Mouse (Mus musculus) heart, adult 11 months (tissue): ENCODE measurements around the gene Tctex1d4.

Experiments used
- DNase-seq: peaks from one replicate; pipeline ENCODE4 v3.0.0; 2022

Tctex1d4 gene

GRCm38 (mm10) chr4:117120445-117121414, 5.9 kb upstream of the Tctex1d4 start:
- DNase-seq, result peak; percentile 100

DNA sequence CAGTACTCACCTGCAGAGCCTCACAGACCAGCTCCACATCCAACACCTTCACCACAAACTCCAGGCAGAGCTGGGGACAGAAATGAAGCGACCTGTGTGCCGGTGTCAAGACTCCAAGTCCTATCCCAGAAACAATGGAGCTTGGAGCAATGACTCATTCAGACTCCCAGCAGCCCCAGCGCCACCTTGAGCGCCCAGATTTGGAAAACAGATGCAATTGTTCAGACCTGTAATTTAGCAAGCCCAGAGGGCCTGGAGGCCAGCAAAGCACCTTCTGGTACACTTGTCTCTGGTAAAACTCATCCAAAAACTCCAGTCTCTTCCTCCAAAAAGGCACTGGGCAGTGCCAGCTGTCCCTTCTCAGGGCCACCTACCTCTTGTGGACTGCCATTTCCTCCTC, 4.4 kb upstream of the Tctex1d4 start:
- DNase-seq, result peak; percentile 95

DNA sequence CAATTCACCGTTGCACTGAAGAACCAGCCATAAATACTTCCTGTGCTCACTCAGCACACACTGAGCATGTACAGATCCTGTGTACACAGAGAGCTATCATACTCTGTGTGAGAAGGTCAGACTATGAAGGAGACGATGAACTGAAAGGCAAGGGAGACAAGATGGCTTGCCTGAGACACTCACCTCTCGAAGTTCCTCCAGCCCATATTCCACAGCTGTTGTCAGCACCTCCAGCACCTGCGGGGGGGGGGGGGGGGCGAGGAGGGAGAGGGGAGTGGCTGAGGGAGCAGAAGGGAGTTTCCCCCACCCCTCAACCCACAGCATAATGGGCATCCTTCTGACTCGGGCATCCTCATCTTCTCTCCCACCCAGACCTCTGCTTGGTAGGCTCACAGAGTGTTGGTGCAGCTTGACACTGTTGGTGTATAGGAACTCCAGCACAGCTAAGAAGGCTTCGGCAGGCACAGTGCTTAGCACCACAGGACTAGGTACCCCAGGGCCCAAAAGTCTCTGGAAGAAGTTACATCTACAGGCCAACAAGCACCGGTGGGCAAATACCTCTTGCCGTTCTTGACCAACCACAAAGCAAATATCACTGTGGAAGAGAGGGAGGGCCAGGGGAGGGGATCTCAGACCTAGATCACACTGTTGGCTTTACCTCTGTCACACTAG, 2.9 kb upstream of the Tctex1d4 start:
- DNase-seq, result peak; percentile 91

GRCm38 (mm10) chr4:117124218-117124517, 2.4 kb upstream of the Tctex1d4 start:
- DNase-seq, result peak; percentile 91

GRCm38 (mm10) chr4:117124518-117125347, 1.9 kb upstream of the Tctex1d4 start:
- DNase-seq, result peak; percentile 98

DNA sequence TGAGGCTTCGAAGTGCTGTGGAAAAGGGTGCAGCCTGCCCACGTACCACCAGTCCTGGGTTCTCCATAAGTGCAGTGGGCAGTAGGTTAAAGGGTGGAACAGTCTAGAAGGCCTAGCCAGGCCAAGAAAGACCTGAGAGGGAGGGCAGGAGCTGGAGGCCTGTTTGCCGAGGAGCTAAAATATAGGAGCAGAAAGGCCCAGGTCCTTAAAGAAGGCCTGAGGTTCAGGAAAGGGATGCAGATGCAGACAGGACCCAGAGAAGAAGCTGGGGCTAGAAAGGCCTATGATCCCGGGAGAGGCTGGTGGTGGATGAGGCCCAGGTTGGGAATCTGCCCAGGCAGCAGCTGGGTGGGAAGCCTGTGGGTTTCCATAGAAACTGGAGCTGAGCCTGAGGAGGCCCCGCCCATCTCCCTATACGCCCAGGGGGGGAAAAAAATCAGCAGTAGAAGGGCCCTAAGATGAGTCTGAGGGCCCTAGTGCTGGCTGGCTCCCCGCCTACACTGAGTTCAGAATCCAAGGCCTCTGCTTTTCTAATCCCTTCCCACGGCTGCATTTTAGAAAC, 1.2 kb upstream of the Tctex1d4 start, which contains the start of gene Btbd19:
TSS of gene Btbd19 (minus strand) at position 378 of the 562 bp plus-strand sequence.
- peak; percentile 99 for DNase-seq

DNA sequence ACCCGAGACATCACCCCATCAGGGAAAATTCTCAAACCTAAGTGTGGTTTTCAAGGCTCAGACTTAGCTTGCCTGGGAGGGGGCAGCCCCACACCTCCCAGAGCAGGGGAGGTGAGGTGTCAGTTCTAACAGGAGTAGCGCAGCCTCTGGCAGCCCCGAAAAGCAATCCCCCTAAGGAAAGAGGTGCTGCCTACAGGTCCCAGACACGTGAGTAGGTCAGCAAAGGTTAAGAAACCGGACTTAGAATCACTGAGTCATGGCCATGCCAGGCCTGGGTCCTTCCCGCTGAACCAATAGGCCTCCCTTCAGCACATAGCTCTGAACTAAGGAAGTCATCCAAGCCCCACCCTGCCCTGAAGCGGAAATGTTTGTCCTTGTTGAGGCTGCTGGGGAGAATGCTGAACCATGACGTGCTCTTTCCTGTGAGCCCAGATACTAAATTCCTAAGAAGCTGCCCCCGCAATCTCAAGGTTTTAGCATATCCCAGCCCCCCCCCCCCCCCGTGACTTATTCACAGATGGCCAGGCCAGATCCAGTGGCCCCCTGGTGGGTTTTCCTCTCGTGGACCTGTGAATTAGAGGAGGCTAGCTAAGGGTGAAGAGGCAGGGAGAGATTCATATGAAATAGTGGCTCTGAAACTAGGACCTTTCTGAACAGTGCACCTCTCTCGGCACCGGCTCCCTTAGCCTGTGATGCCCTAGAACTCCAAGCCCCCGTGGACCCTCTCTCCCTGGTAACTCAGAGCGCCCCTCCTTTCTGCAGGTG, 502 bp upstream of the Tctex1d4 start:
- peak; percentile 100 for DNase-seq

- peak; percentile 94 for DNase-seq
These were observed 1.5 kb downstream of the Tctex1d4 start for GRCm38 (mm10) chr4:117127991-117128686.

- no peak for DNase-seq
These were observed 4.2 kb downstream of the Tctex1d4 start for GRCm38 (mm10) chr4:117130790-117131189.

DNA sequence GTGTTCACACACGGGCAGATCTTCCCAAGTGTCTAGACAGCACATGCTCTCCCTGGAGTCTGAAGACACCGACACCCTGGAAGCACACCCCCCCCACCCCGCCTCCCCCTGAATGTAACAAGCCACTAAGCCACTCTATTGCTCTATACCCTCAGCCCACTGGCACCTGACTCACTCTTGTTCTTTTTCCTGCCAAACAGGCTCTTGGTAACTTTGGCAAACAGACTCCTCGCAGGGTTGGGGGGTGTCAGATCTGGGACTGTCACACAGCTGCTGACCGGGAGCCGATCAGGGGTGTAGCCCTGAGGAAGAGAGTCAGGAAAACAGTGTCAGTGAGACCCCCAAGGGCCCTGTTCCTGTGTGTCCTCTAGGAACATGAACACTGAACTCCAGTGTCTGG, 4.6 kb downstream of the Tctex1d4 start:
- no peak for DNase-seq

DNA sequence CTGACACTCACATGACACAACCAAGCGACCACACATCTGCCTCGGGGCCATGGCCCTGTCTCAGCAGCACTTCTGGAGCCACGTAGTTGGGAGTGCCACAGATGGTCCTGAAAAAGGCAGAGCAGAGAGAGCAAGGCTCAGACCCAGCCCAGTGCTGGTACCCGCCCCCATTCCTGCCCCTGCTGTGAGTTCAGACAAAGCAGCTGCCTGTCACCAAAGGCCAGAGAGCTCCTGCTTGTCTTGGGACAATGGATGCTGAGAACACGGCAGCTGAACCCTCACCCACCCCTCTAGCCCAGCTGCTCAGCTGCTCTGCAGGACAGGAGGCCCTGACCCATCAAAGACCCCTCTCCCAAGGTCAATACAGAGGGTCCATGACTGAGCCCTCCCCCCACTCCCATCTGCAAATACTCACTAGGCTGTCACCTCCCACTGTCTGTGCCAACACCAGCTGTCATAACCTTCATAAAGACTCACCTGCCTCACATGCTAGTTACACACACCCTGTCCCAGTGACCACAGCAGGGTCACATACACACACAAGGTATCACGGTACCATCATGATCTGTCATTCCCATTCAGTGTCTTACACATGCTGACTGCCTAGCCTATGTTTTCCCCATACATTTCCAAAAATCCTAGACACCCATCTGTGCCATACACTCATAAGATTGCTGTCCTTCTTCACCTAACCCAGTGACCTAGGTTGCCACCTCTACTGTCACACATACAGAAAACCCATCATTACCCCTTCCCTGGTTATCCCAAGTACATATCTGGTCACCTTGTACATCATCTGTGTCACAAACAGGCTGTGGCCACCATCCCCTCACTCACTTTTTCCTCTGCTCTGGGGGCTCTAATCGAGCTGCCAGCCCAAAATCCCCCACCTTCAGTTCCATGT, 5.5 kb downstream of the Tctex1d4 start:
- DNase-seq, result peak; percentile 93

DNA sequence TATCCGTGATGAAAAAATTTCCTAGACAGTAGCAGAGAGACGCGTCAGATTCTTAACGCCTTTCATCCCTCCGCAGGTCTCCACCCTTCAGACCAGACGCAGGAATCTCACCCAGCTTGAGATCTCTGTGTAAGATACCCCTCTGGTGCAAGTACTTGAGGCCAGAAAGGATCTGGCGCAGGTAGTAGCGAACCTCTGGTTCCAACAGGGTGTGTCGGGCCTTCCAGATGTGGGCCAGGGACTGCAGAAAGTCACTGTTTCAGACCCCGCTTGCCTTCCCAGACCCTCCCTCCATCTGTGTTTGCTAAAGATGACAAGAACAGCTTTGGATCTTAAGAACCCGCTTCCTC, 6.2 kb downstream of the Tctex1d4 start:
- peak; percentile 93 for DNase-seq

- no peak for DNase-seq
These were observed 6.8 kb downstream of the Tctex1d4 start for GRCm38 (mm10) chr4:117133366-117133796.

DNA sequence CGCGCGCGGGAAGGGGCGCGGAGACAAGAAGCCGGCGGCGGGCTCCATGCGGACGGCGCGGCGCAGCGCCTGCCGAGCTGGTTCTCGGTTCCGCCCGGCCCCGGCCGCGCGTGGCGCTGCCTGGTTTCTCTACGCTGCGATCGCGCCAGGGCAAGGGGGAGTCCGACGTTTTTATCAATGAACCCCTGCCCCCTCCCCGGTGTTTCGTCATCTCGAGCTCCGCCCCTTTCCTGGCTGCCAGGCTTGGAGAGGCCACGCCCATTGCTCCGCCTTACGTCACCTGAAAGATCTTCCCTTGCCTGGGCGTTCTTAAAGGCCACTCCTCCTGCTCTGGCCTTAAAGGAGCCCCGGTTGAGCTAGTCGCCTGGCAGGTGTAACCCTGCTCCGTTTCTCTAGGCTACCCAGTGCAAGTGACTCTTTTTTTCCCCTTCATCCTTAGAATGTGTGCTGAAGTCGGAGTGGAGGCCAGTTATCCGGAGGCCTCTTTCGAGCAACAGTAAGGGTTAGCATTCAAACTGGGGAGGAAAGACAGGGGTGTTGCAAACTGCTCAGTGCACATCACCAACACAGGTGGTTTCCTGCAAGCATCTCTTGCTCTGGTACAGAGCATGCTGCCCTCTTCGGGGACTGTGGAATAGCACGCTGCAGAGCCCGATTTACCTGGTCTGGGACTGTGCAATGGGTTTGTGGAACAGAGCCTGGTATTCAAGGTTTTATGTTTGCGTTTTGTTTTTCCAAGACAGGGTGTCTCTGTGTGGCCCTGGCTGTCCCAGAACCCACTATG, 7.4 kb downstream of the Tctex1d4 start, which contains the start of gene Plk3:
TSS of gene Plk3 (minus strand) at position 147 of the 784 bp plus-strand sequence.
- DNase-seq, result peak; percentile 100

GRCm38 (mm10) chr4:117134601-117134995, 8.0 kb downstream of the Tctex1d4 start:
- no peak for DNase-seq

DNA sequence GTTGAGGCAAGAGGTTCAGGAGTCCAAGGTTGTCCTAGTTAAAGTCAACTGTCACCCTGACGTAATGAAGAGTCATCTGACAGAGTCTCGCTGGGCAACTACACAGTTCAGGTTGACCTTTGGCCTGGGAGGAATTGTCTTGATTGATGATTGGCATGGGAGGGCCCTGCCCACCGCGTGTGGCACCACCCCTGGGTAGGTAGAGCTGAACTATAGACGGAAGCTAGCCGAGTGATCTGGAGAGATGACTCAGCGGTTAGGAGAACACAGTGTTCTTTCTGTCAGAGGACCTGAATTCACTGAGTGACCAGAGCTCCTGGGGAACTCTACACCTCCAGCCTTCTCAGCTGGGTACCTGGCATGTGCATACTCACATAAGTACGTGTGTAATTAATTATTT, 9.4 kb downstream of the Tctex1d4 start:
- no peak for DNase-seq

DNA sequence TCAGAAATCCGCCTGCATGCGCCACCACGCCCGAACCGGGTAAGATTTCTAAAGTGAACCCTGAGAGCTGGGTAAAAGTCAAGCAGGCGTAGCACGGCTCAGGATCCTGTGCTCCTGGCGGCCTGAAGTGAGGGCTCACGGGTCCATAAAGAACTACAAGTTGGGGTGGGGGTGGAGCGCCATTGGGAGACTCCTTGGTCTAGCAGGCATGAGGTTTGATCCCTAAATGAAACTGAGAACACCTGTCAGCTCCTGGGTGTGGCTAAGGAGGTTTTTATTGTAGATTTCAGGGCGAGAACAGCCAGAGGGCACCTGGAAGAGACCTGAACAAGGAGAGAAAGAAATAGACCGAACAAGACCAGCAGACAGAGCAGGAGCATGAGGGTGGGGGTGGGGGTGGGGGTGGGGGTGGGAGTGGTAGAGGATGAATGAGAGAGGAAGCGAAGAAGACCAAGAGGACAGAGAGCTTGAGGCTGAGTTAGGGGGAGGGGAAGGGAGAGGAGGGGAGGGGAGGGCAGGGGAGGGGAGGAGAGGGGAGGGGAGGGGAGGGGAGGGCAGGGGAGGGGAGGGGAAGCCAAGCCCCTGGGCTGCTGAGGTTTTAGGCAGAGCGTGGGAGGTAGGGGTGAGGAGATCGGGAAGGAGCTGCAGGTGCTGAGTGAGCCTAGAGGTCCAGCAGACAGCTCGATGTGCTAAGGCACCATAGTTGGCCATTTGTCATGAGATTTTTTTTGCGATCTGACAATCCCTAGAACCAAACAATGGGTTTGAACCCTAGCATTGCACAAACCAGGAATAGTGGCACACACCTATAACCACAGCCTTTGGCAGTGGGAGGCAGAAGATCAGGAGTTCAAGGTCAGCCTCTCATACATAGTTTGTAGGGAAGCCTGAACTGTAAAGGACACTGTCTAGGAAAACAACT, 12.0 kb downstream of the Tctex1d4 start:
- DNase-seq, result no peak

DNA sequence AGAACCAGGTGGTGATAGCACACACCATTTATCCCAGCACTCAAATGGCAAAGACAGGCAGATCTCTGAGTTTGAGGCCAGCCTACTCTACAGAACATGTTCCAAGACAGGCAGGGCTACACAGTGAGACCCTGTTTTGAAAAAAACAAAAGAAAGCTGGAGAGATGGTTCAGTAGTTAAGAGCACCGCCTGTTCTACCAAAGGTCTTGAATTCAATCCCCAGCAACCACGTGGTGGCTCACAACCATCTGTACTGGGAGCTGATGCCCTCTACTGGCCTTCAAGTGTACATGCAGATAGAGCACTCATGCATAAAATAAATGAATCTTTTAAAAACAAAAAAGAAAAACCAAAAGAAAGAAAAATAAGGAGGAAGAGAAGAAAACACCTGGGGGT, 12.6 kb downstream of the Tctex1d4 start:
- DNase-seq, result no peak
